Mouse (Mus musculus) lung, postnatal 10 days (tissue): Measurements from ENCODE around the gene Fhad1.
A peak's percentile ranks its signal among the peaks of the same experiment; 100 is the strongest.

Source experiments
- DNase-seq: peaks from one replicate; pipeline ENCODE4 v3.0.0; 2021

Fhad1 gene

GRCm38 (mm10) chr4:141859351-141859750 lies 155.5 kb downstream of the Fhad1 start:
- no peak for DNase-seq

GRCm38 (mm10) chr4:141858501-141858900 lies 156.4 kb downstream of the Fhad1 start:
- no peak for DNase-seq

DNA sequence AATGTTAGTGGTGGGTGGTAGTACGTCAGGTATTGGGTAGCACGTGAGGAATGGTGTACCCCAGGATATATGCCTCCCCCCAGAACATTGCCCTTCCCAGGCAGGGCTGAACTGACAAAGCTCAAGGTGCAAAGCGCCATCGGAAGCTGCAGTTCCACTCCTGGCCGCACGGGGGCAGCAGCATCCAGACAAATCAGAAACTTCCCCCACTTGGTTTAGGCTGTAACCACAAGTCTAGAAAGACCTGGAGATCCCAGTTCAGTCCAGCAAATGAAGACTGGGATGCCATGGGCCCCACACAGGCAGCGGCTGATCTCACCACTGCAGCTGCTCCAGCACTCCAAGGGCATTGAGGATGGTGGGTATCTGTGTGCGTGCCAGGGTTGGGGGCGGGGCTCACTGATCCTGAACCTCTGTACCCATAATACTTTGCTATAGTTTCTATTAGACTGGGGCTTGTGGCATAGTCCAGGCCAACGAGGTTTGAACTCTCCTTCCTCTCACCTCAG lies 157.4 kb downstream of the Fhad1 start:
- DNase-seq = peak; percentile 89

DNA sequence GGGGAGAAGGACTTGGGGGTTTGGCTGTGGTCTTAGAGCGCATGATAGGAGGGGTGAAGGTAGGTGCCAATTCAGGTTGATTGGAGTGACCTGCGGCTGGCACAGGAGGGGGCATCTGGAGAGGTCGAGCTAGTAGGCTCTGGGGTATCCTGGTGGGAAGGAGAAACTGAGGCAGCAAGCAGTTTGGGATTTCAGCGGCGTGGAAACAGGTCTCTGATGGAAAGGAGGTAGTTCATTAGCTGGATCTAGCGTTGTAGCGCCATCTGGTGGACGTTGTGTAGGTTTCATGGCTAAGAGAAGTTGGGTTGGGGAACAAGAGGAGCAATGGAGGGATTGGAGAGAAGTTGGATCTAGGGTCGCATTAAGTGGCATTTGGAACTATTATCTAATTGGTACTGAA lies 161.4 kb downstream of the Fhad1 start:
- peak; percentile 62 for DNase-seq

DNA sequence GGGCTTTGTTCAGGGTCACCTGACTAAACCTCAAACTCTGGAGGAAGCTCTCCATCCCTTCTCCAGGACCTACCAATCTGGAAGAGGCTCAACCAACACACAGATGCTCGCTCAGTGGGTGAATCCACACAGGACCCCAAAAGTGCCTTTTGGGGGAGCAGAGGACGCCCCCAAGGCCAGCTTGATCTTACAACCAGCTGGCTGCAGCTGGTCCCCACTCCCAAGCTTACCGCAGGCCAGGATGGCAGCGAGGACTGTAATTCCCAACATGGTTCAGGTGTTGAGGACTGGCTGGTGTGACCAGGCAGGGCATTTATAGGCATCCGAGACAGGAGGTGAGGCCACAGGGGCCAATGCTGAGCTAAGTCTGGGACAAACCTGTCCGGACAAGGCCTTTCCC lies 168.9 kb downstream of the Fhad1 start, which contains the start of gene Ctrc:
TSS of gene Ctrc (minus strand) at position 361 of the 400 bp plus-strand sequence.
- no peak for DNase-seq
